Mouse (Mus musculus) layer of hippocampus, adult 8-10 months (tissue): Measurements from ENCODE around the gene Cdk5rap2. TPM values are rescaled to one million over a fixed set of nuclear protein-coding genes. Genes with fewer than 3 reads are reported as not detected.

Experiments used
- total RNA-seq, 4 experiments: library from RNA; stranded (reverse); gene quantifications; 2 replicates each; pipeline ENCODE4 v1.2.4; 2022

The Cdk5rap2 gene
- total RNA-seq, 4 experiments from 2014 or later: 11.7 to 15.8 (median 12.5) TPM

Other genes with a start within 250 kb of the Cdk5rap2 start
- 100 to 1,000 TPM; 104 to 111 (median 109) TPM for gene Megf9, start 124.6 kb upstream of the Cdk5rap2 start, total RNA-seq